Mouse (Mus musculus) midbrain, embryonic 15.5 days (tissue): ENCODE data around the gene Snx32. TPM values are rescaled to one million over a fixed set of nuclear protein-coding genes. Genes with fewer than 3 reads are reported as not detected.

Source experiments
- ATAC-seq: fragments of 200-750 bp; cut with Nextera tagmentation; replicated peaks from 2 replicates; pipeline ENCODE4 v1.8.0; 2017; ENCODE audit warnings: moderate TSS enrichment
- H3K27ac ChIP-seq: fragments of 300-500 bp; sonication (generic); 2 replicates; pipeline ENCODE4 v1.5.1; 2015; ENCODE audit warnings: mild to moderate bottlenecking, inconsistent platforms
- H3K27me3 ChIP-seq: fragments of 300-500 bp; sonication (generic); replicated peaks from 2 replicates; pipeline ENCODE4 v1.6.1; 2015; ENCODE audit warnings: inconsistent platforms
- H3K36me3 ChIP-seq: fragments of 300-500 bp; sonication (generic); replicated peaks from 2 replicates; pipeline ENCODE4 v1.6.1; 2015; ENCODE audit warnings: inconsistent platforms
- H3K4me1 ChIP-seq: fragments of 300-500 bp; sonication (generic); 2 replicates; pipeline ENCODE4 v1.6.1; 2015; ENCODE audit warnings: inconsistent platforms
- H3K4me2 ChIP-seq: fragments of 300-500 bp; sonication (generic); 2 replicates; pipeline ENCODE4 v1.6.1; 2015; ENCODE audit warnings: inconsistent platforms, mild to moderate bottlenecking, moderate library complexity
- H3K4me3 ChIP-seq: fragments of 300-500 bp; sonication (generic); 2 replicates; pipeline ENCODE4 v1.5.1; 2015; ENCODE audit warnings: mild to moderate bottlenecking, inconsistent platforms
- H3K9ac ChIP-seq: fragments of 300-500 bp; sonication (generic); 2 replicates; pipeline ENCODE4 v1.6.1; 2015; ENCODE audit warnings: mild to moderate bottlenecking, inconsistent platforms
- H3K9me3 ChIP-seq: fragments of 300-500 bp; sonication (generic); 2 replicates; pipeline ENCODE4 v1.6.1; 2016; ENCODE audit warnings: inconsistent platforms
- whole genome bisulfite sequencing: fragments of 180-500 bp; shearing (Covaris S2); methylation state at CpG from one replicate; pipeline ENCODE4 v1.1.7; 2015; ENCODE audit warnings: mixed read lengths; 5-methylcytosine and 5-hydroxymethylcytosine counted together
- polyA plus RNA-seq: library from polyadenylated mRNA; unstranded; fragments of >200 nt; fragmentation: Nextera tagmentation; extraction: Ambion mirVana; gene quantifications from 2 replicates; pipeline ENCODE4 v1.2.1, GENCODE M21; 2015

Snx32 gene
- polyA plus RNA-seq, 1 experiment from 2014 or later: 111 TPM

DNA sequence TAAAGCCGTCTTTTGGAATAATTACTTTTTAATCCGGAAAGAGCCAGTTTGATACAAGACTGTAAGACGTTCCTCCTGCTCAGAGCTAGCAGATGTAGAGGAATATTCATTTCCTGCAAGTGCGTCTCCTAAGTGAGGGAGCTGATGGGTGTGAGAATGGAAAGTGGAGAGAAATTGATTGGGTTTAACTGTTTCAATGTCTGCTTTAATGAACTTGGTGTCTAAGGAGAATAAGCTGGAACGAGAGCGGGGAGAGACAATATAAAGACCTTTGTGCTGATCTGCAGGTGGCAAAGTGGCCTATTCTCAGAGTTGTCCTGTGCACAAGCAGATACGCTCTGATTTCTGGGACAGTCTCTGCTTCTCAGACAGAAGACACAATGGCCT, 19.8 kb upstream of the Snx32 start:
- H3K9me3 ChIP-seq: no peaks in the 10 kb centered on the region
- peak overlapping the region; percentile 38; the same call in 1 of the 2 replicates for H3K4me2 ChIP-seq
- ATAC-seq: no peak
- no peak overlapping the region; the same call in 1 of the 2 replicates for H3K9ac ChIP-seq
- H3K27me3 ChIP-seq: no peaks in the 10 kb centered on the region
- no peak overlapping the region for H3K4me3 ChIP-seq
- WGBS: 17% methylated on average over 7 of the region's 7 CpGs
- peaks cover 15% of the 10 kb centered on the region for H3K4me1 ChIP-seq
- 0 out of 2 replicates have a peak overlapping the region, but pooled peaks have one; percentile 54 for H3K27ac ChIP-seq
- H3K36me3 ChIP-seq: no peaks in the 10 kb centered on the region

DNA sequence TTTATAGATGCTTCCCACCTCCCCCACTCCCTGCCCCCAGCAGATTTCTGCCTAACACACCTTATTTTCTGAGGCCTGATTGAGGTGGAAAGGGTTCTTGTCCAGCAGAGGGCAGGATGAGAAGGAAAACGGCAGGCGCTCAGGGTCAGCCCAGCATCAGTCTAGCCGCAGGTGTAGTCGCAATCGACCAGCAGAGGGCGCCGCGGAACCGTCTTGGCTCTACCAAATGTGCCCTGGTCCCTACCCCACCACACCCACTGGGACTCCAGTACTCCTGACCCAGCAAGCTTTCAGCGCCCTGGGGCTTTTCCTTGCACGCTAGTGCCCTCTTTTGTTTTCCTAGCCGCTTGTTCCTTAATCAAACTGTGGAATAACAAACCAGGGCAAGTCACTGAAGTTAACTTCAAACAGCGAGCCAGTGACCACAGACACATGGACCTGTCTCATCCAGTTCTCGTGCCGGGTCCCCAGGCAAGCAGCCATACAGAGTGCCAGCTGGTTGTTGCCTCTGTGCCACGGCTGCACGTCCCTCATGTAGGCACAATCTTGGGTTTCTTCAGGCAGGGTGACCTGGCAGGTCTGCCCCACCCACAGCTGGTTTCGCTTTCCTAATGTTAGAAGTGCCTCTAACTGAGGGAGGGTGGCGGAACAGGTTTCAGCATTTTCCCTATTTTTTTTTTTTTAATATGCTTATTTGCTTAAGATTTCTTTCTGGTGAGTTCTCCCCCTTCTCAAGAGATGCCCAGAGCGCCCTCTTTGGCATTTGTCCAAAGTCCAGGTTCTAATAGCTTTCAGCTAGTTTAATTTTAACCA, 19.2 kb upstream of the Snx32 start:
- H3K27me3 ChIP-seq: no peaks in the 10 kb centered on the region
- H3K4me1 ChIP-seq: peaks cover 15% of the 10 kb centered on the region
- no peaks in the 10 kb centered on the region for H3K9me3 ChIP-seq
- no peak overlapping the region for H3K9ac ChIP-seq
- H3K27ac ChIP-seq: peak overlapping the region; percentile 54; the same call in 1 of the 2 replicates
- WGBS: 11% methylated on average over 20 of the region's 20 CpGs
- H3K36me3 ChIP-seq: no peaks in the 10 kb centered on the region
- ATAC-seq: peak; percentile 75; the same call in 1 of the 2 replicates
- H3K4me3 ChIP-seq: no peak overlapping the region
- H3K4me2 ChIP-seq: peak overlapping the region; percentile 38

DNA sequence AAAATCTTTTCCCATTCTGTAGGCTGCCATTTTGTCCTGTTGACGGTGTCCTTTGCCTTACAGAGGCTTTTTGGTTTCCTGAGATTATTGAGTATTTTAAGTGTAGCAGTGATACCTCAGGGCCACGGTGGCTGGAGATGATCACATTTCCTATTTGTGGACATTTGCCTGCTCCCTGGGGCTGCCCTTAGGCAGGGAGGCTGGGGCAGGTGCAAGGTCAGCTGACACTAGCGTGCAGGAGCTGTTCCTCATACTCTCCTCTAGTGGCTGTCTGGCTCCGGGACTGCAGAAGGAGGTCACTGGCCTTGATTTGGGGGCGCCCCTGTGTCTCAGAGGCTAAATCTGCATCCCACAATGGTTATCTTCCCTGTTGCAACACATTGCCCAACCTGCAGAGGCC, 14.9 kb upstream of the Snx32 start:
- Histone ChIP-seq H3K9ac (no peak overlapping the region), H3K27ac (no peak overlapping the region), H3K4me2 (no peak overlapping the region), H3K4me1 (peaks cover 9% of the 10 kb centered on the region), H3K4me3 (no peak overlapping the region), H3K9me3 (no peaks in the 10 kb centered on the region), H3K27me3 (no peaks in the 10 kb centered on the region), H3K36me3 (no peaks in the 10 kb centered on the region)
- 72% methylated on average over 5 of the region's 5 CpGs for WGBS
- no peak for ATAC-seq

DNA sequence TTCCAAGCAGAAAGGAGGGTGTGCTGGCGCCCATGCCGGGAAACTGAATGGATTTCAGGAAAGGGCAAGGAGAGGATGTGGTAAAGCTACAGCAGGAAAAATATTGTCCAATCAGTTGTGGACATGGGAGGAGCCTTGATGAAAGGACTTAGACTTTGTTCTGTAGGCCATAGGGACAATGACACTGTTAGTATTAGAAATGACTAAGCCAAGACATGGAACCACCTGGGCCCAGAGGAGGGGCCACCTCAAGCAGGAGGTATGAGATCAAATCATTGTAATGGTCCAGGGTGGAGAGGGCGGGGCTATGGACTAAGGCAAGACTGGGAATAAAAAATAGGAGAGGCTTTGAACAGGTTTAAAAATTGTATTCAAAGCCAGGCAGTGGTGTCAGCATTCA, 8.4 kb upstream of the Snx32 start:
- Histone ChIP-seq H3K9me3 (no peaks in the 10 kb centered on the region), H3K9ac (no peak overlapping the region), H3K4me1 (no peaks in the 10 kb centered on the region), H3K27ac (no peak overlapping the region), H3K36me3 (no peaks in the 10 kb centered on the region), H3K4me2 (no peak overlapping the region), H3K4me3 (no peak overlapping the region), H3K27me3 (no peaks in the 10 kb centered on the region)
- 88% methylated on average over 3 of the region's 3 CpGs for WGBS
- ATAC-seq: no peak

DNA sequence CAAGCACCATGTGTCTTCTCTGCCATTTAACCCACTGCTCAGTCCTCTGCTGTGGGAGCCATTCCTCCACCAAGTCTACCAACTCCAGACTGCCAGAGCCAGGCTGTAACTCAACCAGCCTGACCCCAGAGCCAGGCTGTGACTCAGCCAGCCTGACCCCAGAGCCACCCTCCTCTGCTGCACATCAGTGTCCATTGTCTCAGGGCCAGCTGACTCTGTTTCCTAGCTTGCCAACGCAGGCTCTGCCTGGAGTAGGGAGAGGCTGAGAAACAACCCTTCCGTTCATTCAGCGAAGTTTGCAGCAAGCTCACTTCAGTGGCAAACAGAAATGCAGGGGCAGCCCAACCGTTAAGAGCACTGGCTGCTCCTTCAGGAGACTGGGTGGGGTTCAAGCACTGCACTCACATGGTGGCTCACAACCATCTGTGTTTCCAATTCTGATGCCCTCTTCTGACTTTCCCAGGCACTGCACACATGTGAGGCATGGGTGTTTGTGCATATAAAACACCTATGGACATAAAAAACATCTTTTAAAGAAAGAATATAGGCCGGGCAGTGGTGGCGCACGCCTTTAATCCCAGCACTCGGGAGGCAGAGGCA, 6.7 kb upstream of the Snx32 start:
- Histone ChIP-seq H3K27me3 (no peaks in the 10 kb centered on the region), H3K4me1 (0 out of 2 replicates have a peak, but pooled peaks cover 6% of the 10 kb centered on the region), H3K4me2 (no peak overlapping the region), H3K27ac (no peak overlapping the region), H3K9me3 (no peaks in the 10 kb centered on the region), H3K4me3 (no peak overlapping the region), H3K36me3 (no peaks in the 10 kb centered on the region), H3K9ac (no peak overlapping the region)
- WGBS: 82% methylated on average over 8 of the region's 8 CpGs
- ATAC-seq: no peak

DNA sequence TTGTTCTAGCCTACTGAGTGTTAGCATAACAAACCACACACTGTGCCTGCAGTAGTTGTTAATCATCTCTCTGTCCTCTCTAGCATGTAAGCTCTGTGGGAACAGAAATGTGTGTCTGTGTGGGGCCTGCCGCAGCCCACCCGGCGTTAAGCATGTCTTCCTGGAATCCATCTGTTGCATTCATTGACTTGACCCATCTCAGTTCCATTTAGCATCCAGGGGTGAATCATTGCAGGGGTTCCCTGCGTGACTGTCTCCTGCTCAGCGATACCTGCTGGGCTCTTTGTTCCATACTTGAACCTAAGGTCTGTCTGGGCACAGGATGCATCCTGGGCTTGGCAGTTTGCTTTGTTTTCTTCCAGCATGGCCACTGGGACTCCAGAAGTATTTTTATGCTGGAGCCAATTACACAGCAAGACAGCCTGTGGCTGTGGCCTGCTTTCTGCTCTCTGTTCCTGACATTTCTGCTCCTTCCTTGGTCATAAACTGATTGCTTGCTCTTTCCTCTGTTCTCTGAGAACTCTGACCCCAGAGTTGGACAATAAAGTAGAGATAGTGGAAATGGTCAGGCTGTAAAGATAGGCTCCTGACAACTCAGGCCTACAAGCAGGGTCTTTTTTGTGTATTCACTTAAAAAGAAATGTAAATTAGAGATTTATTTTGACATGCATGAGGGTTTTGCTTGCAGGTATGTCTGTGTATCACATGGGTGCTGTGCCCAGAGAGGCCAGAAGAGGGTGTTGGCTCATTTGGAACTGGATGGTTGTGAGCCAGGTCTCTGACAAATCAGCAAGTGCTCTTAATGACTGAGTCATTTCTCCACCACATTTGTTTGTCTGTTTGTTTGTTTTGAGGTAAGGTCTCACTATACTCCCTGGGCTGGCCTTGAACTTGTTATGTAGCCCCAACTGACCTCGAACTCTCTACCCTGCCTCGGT, 5.8 kb upstream of the Snx32 start:
- Histone ChIP-seq H3K9me3 (no peaks in the 10 kb centered on the region), H3K9ac (no peak overlapping the region), H3K27ac (no peak overlapping the region), H3K4me1 (peaks cover 8% of the 10 kb centered on the region), H3K4me2 (no peak overlapping the region), H3K36me3 (no peaks in the 10 kb centered on the region), H3K27me3 (no peaks in the 10 kb centered on the region), H3K4me3 (no peak overlapping the region)
- no peak for ATAC-seq
- 78% methylated on average over 7 of the region's 7 CpGs for WGBS

DNA sequence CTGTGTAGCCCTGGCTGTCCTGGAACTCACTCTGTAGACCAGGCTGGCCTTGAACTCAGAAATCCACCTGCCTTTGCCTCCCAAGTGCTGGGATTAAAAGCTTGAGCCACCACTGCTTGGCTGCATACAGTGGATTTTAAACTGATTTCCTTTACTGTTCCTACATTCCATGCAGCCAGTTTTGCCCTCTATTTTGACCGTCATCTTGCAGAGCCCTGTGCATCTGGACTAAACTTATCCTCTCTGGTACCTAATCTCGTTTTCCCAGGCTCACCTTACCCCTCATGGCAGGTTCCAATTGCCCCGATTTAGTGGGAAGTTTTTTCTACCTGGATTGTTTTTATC, 2.6 kb upstream of the Snx32 start:
- ATAC-seq: no peak
- no peaks in the 10 kb centered on the region for H3K27me3 ChIP-seq
- H3K4me1 ChIP-seq: peaks cover 23% of the 10 kb centered on the region
- no peak overlapping the region for H3K9ac ChIP-seq
- 90% methylated on average over 3 of the region's 3 CpGs for WGBS
- H3K4me2 ChIP-seq: no peak overlapping the region
- H3K36me3 ChIP-seq: no peaks in the 10 kb centered on the region
- no peak overlapping the region for H3K27ac ChIP-seq
- no peak overlapping the region for H3K4me3 ChIP-seq
- H3K9me3 ChIP-seq: no peaks in the 10 kb centered on the region

DNA sequence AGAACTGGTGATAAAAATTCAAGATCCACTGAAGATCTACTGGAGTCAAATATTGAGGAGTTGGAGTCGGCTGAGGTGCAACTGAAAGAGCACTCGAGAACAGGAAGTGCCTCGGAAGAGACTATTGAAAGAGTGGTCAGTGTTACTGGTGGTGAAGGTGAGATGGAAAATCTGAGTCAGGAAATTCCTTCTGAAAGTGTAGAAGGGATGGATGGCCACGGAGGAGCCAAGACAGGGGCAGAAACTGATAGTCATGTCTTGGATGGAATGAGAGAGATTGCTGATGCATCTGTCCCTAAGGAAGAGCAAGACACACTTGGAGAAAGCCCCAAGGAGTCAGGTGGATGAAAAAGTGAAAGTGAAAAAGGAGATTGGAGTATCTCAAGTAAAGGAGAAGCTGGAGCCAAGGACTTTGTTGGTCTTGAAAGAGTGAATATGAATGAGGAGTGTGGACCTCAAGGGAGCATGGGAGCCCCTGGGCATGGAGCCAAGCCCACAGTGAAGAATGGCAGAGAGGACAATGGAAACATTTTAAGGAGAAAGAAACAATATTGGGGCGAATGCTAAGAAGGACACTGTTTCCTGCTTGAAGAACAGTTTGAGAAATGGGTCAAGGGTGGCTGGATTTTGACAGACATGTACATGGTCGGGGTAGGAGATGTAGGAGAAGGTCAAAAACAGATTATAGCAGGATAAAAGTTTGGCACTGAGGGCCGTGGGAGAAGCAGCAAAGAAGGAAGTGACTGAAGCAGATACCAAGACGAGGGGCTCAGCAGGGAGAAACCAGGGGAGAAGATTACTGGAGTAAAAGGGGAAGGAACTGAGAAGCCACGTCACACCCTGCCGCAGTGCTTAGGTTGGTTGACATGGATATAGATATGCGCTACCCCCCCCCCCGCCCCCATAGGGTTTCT, 2.0 kb upstream of the Snx32 start:
- Histone ChIP-seq H3K4me3 (no peak overlapping the region), H3K27me3 (no peaks in the 10 kb centered on the region), H3K27ac (no peak overlapping the region), H3K36me3 (no peaks in the 10 kb centered on the region), H3K4me1 (peaks cover 23% of the 10 kb centered on the region), H3K4me2 (0 out of 2 replicates have a peak overlapping the region, but pooled peaks have one; percentile 3), H3K9ac (no peak overlapping the region), H3K9me3 (no peaks in the 10 kb centered on the region)
- no peak for ATAC-seq
- 82% methylated on average over 12 of the region's 12 CpGs for WGBS

DNA sequence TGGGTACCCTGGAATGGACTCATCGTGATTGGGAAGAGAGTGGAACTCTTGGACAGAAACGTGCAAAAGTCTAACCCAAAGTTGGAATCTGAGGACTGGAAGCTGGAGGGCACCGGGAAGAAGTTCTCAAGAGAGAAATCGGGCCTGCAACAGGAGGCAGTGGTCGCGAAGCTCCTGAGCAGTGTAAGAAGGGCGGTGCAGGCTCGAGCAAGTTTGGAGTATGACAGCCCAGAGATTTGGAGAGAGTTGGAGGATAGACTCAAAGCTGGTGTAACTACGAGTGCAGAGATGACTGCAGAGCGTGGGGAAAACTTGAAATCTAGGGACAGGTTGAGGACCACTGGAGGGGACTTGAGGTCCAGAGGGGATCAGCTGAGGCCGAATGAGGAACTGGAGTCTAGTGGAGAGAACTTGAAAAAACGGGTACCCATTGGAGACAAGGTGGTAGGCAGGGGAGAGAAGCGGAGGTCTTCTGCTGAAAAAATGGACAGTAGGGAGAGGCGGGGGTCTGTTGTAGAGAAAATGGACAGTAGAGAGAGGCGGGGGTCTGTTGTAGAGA, 815 bp upstream of the Snx32 start:
- Histone ChIP-seq H3K4me3 (peak overlapping the region; percentile 59), H3K9me3 (no peaks in the 10 kb centered on the region), H3K9ac (peak overlapping the region; percentile 62), H3K27me3 (no peaks in the 10 kb centered on the region), H3K36me3 (no peaks in the 10 kb centered on the region), H3K4me1 (peaks cover 27% of the 10 kb centered on the region), H3K4me2 (peak overlapping the region; percentile 86), H3K27ac (peak overlapping the region; percentile 54)
- 0 out of 2 replicates have a peak, but pooled peaks have one; percentile 2 for ATAC-seq
- WGBS: 48% methylated on average over 14 of the region's 15 CpGs

DNA sequence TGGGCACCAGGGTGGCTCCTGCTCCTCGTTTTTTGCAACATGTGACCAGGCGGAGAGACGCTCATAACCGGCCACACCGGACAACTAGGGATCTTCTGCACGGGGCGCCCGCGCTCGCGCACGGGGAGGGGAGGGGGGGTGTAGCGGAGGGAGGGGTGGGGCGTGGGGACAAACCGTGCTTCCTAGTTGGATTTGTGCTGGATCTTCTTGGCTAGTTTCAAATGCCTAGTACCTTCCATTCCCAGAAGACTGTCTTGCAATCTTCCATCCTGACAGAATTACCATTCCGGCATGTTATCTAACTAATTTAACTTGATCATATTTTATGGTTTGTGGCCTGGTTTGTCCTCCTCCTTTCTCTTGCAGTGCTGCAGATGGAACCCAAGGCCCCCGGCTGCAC, 6.7 kb downstream of the Snx32 start, which contains the start of gene 1700020D05Rik:
Gene 1700020D05Rik (minus strand): TSS at position 101 of the 400 bp plus-strand sequence.
- no peak for ATAC-seq

DNA sequence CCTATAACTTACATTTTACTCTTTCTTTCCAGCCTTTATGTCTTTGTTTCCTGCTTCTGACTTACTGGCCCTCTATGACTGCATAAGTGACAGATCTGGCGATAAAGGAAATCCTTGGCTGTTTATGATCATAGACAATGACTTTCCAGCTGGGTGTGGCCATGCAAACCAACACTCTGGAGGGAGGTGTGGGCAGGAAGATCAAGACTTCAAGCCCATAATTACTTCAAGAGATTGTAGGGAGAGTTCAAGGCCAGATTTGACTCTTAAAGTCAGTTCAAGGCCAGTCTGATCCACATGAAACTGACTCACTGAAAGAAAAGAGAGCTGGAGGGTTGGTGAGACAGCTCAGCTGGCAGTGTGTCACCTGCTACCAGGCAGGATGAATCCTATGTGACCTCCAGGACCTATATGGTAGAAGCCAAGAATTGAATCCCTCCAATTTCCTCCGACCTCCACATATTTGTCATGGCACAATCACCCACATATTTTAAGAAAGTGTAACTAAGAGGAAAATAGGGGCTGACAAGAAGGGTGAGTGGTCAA, 9.9 kb downstream of the Snx32 start:
- Histone ChIP-seq H3K9ac (no peak overlapping the region), H3K36me3 (peaks cover 32% of the 10 kb centered on the region), H3K27me3 (no peaks in the 10 kb centered on the region), H3K9me3 (no peaks in the 10 kb centered on the region), H3K4me2 (no peak overlapping the region), H3K4me1 (no peaks in the 10 kb centered on the region), H3K4me3 (no peak overlapping the region), H3K27ac (no peak overlapping the region)
- no peak for ATAC-seq
- 93% methylated on average over 2 of the region's 2 CpGs for WGBS

More for the DNA sequence above, 6.7 kb downstream of the Snx32 start, which contains the start of gene 1700020D05Rik:
- Histone ChIP-seq H3K4me3 (no peak within 1 kb of the TSS), H3K27me3 (no peaks in the 10 kb centered on the region), H3K27ac (no peak within 1 kb of the TSS), H3K4me2 (no peak within 1 kb of the TSS), H3K4me1 (peaks cover 5% of the 10 kb centered on the region; the same call in 1 of the 2 replicates), H3K9me3 (no peaks in the 10 kb centered on the region), H3K36me3 (0 out of 2 replicates have a peak, but pooled peaks cover 4% of the 10 kb centered on the region), H3K9ac (no peak within 1 kb of the TSS)
- 57% methylated on average over 17 of the region's 17 CpGs for WGBS
